Mouse (Mus musculus): ENCODE results near the gene Map4k4.

The Map4k4 gene

GRCm38 (mm10) chr1:39936332-39936802 lies 35.7 kb downstream of the Map4k4 start:
- peak; percentile 86 to 90 for DNase-seq (ENCODE audit: low spot score in 2 of 2)

GRCm38 (mm10) chr1:39936934-39937333 lies 36.2 kb downstream of the Map4k4 start:
- DNase-seq (ENCODE audit: low spot score in 2 of 2) = peak in 1 of 2 experiments; percentile 66

- DNase-seq (ENCODE audit: low spot score in 2 of 2) = no peak
Observed at GRCm38 (mm10) chr1:39937609-39938008, 36.9 kb downstream of the Map4k4 start.

DNA sequence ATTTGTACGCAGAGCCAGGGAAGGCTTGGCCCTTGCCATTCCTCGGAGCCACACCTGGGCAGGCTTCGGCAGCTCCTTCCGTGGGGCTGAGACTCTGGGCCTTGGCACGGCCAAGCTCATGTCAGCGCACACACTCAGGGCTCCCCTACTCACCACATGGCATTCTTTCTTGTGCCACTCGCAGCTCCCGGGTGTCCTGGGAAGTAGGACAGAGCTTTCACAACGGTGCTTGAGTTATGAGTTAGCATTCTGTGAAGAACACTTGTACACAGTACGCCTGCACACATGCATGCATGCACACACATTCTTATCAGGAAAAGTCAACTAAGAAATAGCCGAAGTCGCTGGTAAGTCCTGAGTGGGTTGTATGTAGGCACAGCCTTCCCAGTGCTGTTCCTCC lies 38.7 kb downstream of the Map4k4 start:
- no peak for DNase-seq (ENCODE audit: low spot score in 2 of 2)

DNA sequence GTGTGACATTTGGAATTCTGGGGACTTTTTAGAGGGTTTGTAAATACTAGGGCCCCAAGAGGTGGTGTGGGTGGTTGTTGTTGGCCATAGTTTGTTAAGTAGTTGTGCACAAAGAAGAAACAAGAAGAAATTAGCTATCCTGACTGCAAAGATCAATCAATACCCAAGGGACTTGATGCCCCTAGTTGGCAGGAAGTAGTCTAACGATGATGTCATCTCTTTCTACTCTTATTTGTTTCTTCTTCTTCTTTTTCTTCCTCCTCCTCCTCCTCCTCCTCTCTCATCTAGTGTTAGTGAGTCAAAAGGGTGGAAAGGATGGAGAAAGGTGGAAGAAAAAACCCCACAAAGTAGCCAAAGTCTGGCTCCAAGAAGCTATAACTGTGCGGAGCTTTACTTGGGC lies 39.6 kb downstream of the Map4k4 start:
- DNase-seq (ENCODE audit: low spot score in 2 of 2) = no peak

DNA sequence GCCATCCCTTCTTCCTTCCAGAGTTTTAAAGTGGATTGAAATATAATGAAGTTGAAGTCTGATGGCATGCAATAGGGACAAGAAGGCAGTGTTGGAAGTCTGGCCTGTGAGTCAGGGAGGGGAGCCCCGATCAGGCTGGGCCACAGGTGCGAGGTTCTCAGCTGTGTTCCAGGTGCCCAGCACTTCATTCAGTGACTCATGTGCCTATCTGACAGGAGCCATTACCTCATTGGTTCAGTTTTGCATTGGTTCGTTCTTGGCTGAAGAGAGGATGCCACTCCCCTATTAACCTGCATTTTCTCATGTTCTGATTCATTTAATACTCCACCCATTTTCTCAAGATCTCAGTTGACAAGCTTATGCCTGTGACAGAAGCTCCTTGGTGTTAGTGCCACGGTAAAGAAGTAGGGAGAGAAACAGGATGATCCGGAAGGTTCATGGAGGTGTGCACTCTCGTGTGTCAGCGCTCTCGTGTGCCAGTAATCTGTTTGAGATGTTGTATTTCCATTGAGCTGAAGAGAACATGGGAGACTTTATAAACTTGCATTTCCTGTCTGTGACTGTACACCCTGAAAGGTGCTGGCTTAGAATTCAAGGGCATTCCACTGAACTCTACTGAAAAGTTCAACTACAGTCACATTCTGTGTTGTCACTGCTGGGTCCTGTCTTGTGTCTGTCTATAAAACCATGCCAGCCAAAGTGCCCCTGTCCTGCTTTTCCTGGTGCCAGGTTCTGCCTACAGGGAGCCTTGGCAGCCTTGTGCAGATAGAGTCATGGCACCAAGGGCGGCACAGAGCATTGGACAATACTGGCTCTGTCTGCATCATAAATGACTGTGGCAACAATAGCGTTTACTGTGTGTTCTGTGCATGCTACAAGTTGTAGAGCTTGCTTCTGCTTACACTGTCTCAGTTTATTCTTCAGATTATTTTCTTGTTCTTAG lies 40.8 kb downstream of the Map4k4 start:
- DNase-seq (ENCODE audit: low spot score in 2 of 2) = no peak

GRCm38 (mm10) chr1:39942935-39943334 lies 42.2 kb downstream of the Map4k4 start:
- peak; percentile 82 to 83 for DNase-seq (ENCODE audit: low spot score in 2 of 2)

- DNase-seq (ENCODE audit: low spot score in 2 of 2) = no peak
Observed at GRCm38 (mm10) chr1:39944306-39944971, 43.7 kb downstream of the Map4k4 start.

DNA sequence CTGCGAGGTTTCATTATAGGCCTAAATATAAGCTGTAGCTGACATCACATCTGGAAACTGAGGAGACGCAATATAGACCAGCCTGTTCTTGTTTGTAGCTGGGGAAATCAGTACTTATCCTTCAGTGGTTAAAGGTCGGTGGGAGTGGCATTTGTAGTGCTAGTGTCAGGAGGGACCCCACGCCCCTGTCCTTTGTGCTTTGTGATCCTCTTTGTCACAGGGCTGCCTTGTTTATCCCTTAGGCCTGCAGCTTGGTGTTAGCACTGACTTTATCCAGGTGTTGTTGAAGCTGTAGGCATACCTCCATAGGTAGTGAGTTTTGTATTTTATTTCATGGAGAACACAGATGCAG lies 44.2 kb downstream of the Map4k4 start:
- no peak for DNase-seq (ENCODE audit: low spot score in 2 of 2)

GRCm38 (mm10) chr1:39946391-39946790 lies 45.7 kb downstream of the Map4k4 start:
- DNase-seq (ENCODE audit: low spot score in 2 of 2) = no peak

GRCm38 (mm10) chr1:39947179-39947578 lies 46.5 kb downstream of the Map4k4 start:
- DNase-seq (ENCODE audit: low spot score in 2 of 2) = no peak

GRCm38 (mm10) chr1:39947701-39948359 lies 47.1 kb downstream of the Map4k4 start:
- no peak for DNase-seq (ENCODE audit: low spot score in 2 of 2)

DNA sequence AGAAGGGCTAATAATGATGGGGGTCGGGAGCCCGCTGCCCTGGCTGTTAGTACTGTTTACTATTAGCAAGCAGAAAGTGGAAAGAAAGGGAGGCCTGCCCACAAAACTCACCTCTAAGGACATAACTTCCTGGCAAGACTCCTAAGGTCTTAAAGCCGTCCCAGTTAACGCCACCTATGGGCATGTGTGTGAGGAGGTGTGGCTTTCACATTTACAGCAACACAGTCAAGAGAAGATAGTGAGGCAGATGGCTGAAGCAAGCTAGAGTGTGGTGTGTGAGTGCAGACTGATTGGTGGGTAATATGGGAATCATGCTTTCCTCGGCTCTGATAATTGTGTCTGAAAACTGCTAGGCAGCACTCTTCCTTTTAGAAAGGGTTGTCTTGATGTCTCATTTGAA lies 48.5 kb downstream of the Map4k4 start:
- no peak for DNase-seq (ENCODE audit: low spot score in 2 of 2)

DNA sequence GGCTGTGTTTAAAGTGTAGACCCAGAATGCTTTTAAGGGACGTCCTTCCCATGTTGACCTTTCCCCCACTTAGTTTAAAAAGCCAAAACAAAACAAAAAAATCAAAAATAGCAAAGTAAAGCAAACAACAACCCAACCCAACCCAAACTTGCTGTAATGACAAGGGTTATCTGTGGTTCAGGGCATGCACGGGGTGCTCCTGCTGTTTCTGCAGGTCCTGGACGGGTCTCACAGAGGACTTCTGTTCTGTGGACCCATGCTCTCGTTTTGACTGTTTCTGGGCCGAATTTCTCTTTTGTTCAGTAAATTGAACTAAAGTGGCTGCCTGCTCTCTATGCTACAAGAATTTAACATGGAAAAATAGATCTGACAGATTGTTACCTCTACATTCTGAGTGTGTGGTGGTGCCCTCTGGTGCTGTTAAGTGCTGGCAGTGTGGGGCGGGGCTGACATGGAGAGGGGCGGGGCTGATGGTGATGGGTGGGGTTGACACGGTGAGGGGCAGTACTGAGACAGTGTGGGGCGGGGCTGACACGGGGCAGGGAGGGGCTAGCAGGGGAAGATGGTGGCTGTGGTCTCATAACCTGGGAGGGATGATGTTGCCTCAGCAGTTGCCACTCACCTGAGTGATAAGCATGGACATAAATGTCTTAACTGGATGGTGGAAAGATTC lies 49.2 kb downstream of the Map4k4 start:
- no peak for DNase-seq (ENCODE audit: low spot score in 2 of 2)

GRCm38 (mm10) chr1:39950590-39950989 lies 49.9 kb downstream of the Map4k4 start:
- no peak for DNase-seq (ENCODE audit: low spot score in 2 of 2)

DNA sequence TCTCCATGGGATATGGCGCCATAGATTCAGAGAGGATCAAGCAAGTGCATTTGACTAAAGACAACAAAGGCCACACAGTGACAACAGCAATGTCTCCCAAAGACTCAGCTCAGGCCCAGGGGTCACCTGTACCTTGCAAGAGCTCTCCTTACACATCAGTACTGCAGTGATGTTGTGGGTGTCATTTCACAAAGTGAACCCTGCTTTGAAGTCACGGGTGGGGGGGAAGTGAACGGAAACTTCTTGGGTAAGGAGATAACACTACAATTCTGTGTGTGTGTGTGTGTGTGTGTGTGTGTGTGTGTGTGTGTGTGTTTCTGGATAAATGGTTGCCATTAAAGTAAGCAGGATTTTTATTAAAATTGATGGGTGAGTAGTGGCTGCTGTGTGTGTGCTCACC lies 53.9 kb downstream of the Map4k4 start:
- no peak for DNase-seq (ENCODE audit: low spot score in 2 of 2)

DNA sequence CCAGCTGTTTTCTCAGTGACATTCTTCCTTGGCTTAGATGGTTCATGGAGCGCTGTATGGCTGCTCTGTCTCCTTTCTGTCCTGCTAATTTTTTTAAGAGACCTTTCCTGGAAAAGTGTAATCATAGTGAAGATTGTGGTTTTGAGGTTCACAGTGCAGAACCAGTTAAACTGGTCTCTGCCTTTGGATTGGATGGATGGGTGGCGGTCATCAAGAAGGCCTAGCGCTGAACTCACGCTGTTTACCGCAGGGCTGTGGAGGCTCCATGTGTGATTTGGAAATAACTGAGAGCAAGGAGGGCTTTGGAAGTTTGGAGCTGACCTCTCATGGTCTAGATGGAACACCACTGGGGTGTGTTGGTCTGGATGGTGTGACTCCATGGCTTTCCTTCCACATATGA lies 56.0 kb downstream of the Map4k4 start:
- no peak for DNase-seq (ENCODE audit: low spot score in 2 of 2)

DNA sequence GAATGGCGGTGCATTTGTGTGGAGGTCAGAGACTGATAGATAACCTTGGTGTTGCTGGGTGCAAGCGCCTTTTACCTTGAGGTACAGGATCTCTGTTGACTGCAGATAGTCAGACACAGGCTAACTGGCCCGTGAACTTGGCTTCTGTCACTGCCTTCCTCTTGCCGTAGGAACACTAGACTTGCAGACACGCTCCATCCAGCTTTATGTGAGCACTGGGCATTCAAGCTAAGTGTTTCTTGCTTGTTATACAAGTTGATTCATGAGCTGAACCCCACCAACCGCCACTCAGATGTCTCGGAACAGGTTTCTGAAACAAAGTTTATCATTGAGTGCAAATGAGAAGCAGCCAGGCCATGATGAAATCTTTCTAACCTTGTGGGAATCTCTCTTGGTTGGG lies 57.3 kb downstream of the Map4k4 start:
- DNase-seq (ENCODE audit: low spot score in 2 of 2) = no peak

- no peak for DNase-seq (ENCODE audit: low spot score in 2 of 2)
Observed at GRCm38 (mm10) chr1:39960623-39961022, 59.9 kb downstream of the Map4k4 start.

DNA sequence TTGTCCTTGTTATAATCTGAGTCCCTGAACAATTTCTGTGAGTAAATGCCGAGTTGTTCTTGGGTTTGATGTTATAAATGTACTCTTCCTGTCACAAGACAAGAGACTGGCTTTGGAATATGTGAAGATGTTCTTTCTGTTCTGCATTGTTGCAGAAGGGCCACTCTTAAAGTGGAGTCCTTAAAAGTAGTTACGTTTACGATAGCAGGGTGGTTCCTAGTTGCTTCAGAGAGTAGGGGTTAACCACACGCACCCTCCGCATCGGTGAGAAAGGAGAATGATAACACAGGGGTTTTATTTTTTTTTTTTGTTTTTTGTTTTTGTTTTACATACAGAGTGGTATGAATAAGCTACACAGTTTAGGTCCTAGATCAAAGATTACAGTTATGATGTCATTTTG lies 60.4 kb downstream of the Map4k4 start:
- DNase-seq (ENCODE audit: low spot score in 2 of 2) = no peak

GRCm38 (mm10) chr1:39962321-39962720 lies 61.6 kb downstream of the Map4k4 start:
- DNase-seq (ENCODE audit: low spot score in 2 of 2) = no peak

- DNase-seq (ENCODE audit: low spot score in 2 of 2) = peak in 1 of 2 experiments; percentile 61
Observed at GRCm38 (mm10) chr1:39962840-39963239, 62.1 kb downstream of the Map4k4 start.
